Mouse (Mus musculus) C2C12 (cell line): ENCODE measurements at regions not wholly inside any gene's neighbourhood (a gene's known extent, or its start where the extent isn't known, plus 50 kb on each side); places are given as distances from the start of the nearest gene placed in this dataset.

ENCODE experiments used
- H3K27me3 ChIP-seq: one replicate; pipeline ENCODE4 v1.6.1; 2011; ENCODE audit not compliant: control insufficient read depth, insufficient read depth, insufficient read length
- H3K36me3 ChIP-seq: one replicate; pipeline ENCODE4 v1.6.1; 2011; ENCODE audit not compliant: control insufficient read depth, insufficient read depth
- H3K4me3 ChIP-seq: one replicate; pipeline ENCODE4 v1.5.1; 2011; ENCODE audit warnings: mild to moderate bottlenecking, control low read depth; ENCODE audit not compliant: poor library complexity, insufficient read depth, severe bottlenecking
- H3K79me2 ChIP-seq: one replicate; pipeline ENCODE4 v1.6.1; 2011; ENCODE audit not compliant: control insufficient read depth, insufficient read depth
- H3K79me3 ChIP-seq: one replicate; pipeline ENCODE4 v1.6.1; 2011; ENCODE audit warnings: low read depth, control low read depth
- H3ac ChIP-seq: one replicate; pipeline ENCODE3; 2011; ENCODE audit warnings: low read depth; ENCODE audit not compliant: control insufficient read depth, insufficient read length
- CEBPB ChIP-seq: IDR thresholded peaks from one replicate; pipeline ENCODE4 v1.6.1; 2011; ENCODE audit warnings: low read depth, mild to moderate bottlenecking, control low read depth, moderate library complexity
- CTCF ChIP-seq: IDR thresholded peaks from one replicate; pipeline ENCODE4 v1.5.1; 2011; ENCODE audit not compliant: control insufficient read depth, insufficient read depth, insufficient read length
- FOSL1 ChIP-seq: IDR thresholded peaks from one replicate; pipeline ENCODE4 v1.8.0; 2011; ENCODE audit warnings: mild to moderate bottlenecking, low read length; ENCODE audit not compliant: poor library complexity, insufficient read depth, severe bottlenecking
- MAX ChIP-seq: IDR thresholded peaks from one replicate; pipeline ENCODE4 v1.6.1; 2011; ENCODE audit warnings: mild to moderate bottlenecking, control low read depth
- MYOD1 ChIP-seq: IDR thresholded peaks from one replicate; pipeline ENCODE4 v1.6.1; 2011; ENCODE audit warnings: low read depth; ENCODE audit not compliant: control insufficient read depth, insufficient read length
- MYOG ChIP-seq: IDR thresholded peaks from one replicate; pipeline ENCODE4 v1.6.1; 2011; ENCODE audit not compliant: control insufficient read depth, insufficient read length; ENCODE audit errors: extremely low read depth
- USF1 ChIP-seq: IDR thresholded peaks from one replicate; pipeline ENCODE4 v1.6.1; 2011; ENCODE audit warnings: low read depth, mild to moderate bottlenecking, control low read depth, moderate library complexity

- Histone ChIP-seq H3K36me3 (no peaks in the 10 kb centered on the region), H3K79me2 (no peaks in the 10 kb centered on the region), H3K79me3 (no peaks in the 10 kb centered on the region), H3K4me3 (no peak overlapping the region), H3ac (no peak overlapping the region), H3K27me3 (peaks cover 19% of the 10 kb centered on the region)
- no peak for TF ChIP-seq CTCF
- no peak for TF ChIP-seq MYOG
- TF ChIP-seq MAX, result no peak
- no peak for TF ChIP-seq CEBPB
- TF ChIP-seq FOSL1, result no peak
- TF ChIP-seq USF1, result no peak
- no peak for TF ChIP-seq MYOD1
Observed at GRCm38 (mm10) chr15:36348348-36348747, 659.2 kb downstream of the Zfp706 start.

- Histone ChIP-seq H3K79me2 (no peaks in the 10 kb centered on the region), H3K36me3 (no peaks in the 10 kb centered on the region), H3ac (no peak overlapping the region), H3K27me3 (peaks cover 26% of the 10 kb centered on the region), H3K4me3 (no peak overlapping the region), H3K79me3 (no peaks in the 10 kb centered on the region)
- TF ChIP-seq CEBPB (no peak), USF1 (no peak), MYOD1 (no peak), MAX (no peak), MYOG (no peak), CTCF (no peak), FOSL1 (no peak)
Observed at GRCm38 (mm10) chr15:36347333-36347845, 660.2 kb downstream of the Zfp706 start.

GRCm38 (mm10) chr15:36346126-36346525 lies 661.4 kb downstream of the Zfp706 start:
- Histone ChIP-seq H3K79me2 (no peaks in the 10 kb centered on the region), H3K36me3 (no peaks in the 10 kb centered on the region)

GRCm38 (mm10) chr15:36345413-36345812 lies 662.2 kb downstream of the Zfp706 start:
- TF ChIP-seq FOSL1 (no peak), MYOD1 (no peak), USF1 (no peak), MAX (no peak), CEBPB (no peak), MYOG (no peak), CTCF (no peak)
- no peak overlapping the region for H3K4me3 ChIP-seq
- no peaks in the 10 kb centered on the region for H3K36me3 ChIP-seq
- H3K79me3 ChIP-seq, result no peaks in the 10 kb centered on the region
- peaks cover 25% of the 10 kb centered on the region for H3K27me3 ChIP-seq
- H3ac ChIP-seq, result no peak overlapping the region
- H3K79me2 ChIP-seq, result no peaks in the 10 kb centered on the region

More at GRCm38 (mm10) chr15:36346126-36346525, 661.4 kb downstream of the Zfp706 start:
- peaks cover 26% of the 10 kb centered on the region for H3K27me3 ChIP-seq
- H3ac ChIP-seq, result no peak overlapping the region
- no peaks in the 10 kb centered on the region for H3K79me3 ChIP-seq
- TF ChIP-seq CEBPB, result no peak
- no peak for TF ChIP-seq USF1
- no peak for TF ChIP-seq CTCF
- no peak for TF ChIP-seq MYOD1
- no peak for TF ChIP-seq FOSL1
- TF ChIP-seq MYOG, result no peak
- TF ChIP-seq MAX, result no peak
- H3K4me3 ChIP-seq, result no peak overlapping the region

GRCm38 (mm10) chr15:36339971-36340550 lies 667.5 kb downstream of the Zfp706 start:
- Histone ChIP-seq H3ac (no peak overlapping the region), H3K36me3 (no peaks in the 10 kb centered on the region), H3K79me3 (no peaks in the 10 kb centered on the region), H3K4me3 (no peak overlapping the region), H3K27me3 (peaks cover 24% of the 10 kb centered on the region), H3K79me2 (no peaks in the 10 kb centered on the region)
- TF ChIP-seq MAX (no peak), FOSL1 (no peak), CTCF (no peak), MYOD1 (no peak), USF1 (no peak), MYOG (no peak), CEBPB (no peak)

GRCm38 (mm10) chr15:36338766-36339165 lies 668.8 kb downstream of the Zfp706 start:
- TF ChIP-seq MYOD1, result no peak
- no peak for TF ChIP-seq MAX
- no peak for TF ChIP-seq CEBPB
- no peak for TF ChIP-seq MYOG
- no peak for TF ChIP-seq FOSL1
- TF ChIP-seq USF1, result no peak
- TF ChIP-seq CTCF, result no peak
- no peak overlapping the region for H3K4me3 ChIP-seq
- no peak overlapping the region for H3ac ChIP-seq
- H3K79me3 ChIP-seq, result no peaks in the 10 kb centered on the region
- peaks cover 21% of the 10 kb centered on the region for H3K27me3 ChIP-seq
- H3K79me2 ChIP-seq, result no peaks in the 10 kb centered on the region
- no peaks in the 10 kb centered on the region for H3K36me3 ChIP-seq
